20 mouse cellular contexts compared by ENCODE assay signal in the genomic region with DNA sequence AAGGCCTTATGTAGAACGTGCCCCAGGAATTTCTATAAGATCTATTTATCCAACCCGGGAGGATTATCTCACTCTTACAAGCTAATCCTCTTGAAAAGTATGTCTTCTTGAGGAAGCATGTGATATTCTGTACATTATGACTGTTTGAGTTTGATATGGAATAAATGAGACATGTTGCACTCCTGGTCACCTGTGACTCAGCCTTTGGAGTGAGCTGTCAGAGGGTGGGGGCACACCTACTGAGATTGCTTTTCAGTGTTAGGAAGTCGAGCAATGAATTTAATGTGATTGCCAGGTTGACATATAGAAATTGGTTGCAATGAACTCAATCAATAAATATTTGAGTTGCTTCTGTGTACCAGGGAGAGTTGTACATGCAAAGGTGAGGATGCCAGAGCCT.
DNase-seq lines count a peak whose midpoint lies in the region; ATAC-seq and TF ChIP-seq lines count a peak whose summit lies in the region.
"Had no signal": no experiment of that assay in that cellular context is flagged by ENCODE, and none has a peak within 500 bp of the region (broad histone marks: within the 10 kb centered on the region; RNA-seq: fewer than 3 reads in every experiment).

No protein-coding gene starts in this region.

- H3K4me2 ChIP-seq in stomach, postnatal 0 days (replicated peaks; ENCODE audit: low read depth) = no peak overlapping the region

- no peak overlapping the region for H3K9ac ChIP-seq in stomach, postnatal 0 days (ENCODE audit: low read length)

- DNase-seq in 3T3-L1 (ENCODE audit: low read depth, low spot score) = peak; percentile 20
- DNase-seq in stomach, postnatal 0 days (ENCODE audit: low spot score) = peak; percentile 38
- DNase-seq in liver = no peak
- DNase-seq in embryo, embryonic 11 days = no peak
- DNase-seq: adrenal gland, adult 2 months; adrenal gland, adult 8-10 months; adrenal gland, postnatal 10 days; adrenal gland, postnatal 14 days; adrenal gland, postnatal 25 days; adrenal gland, postnatal 36 days; B cell, adult 2 months; cerebellum, adult 11 months; cerebellum, adult 11-12 months; cerebellum, adult 18-20 months; cerebellum, adult 2 months had no signal

- TF ChIP-seq CTCF in stomach, postnatal 0 days (IDR thresholded peaks at IDR 0.05; ENCODE audit: low read depth) = no peak

- TF ChIP-seq EP300 in stomach, postnatal 0 days (optimal IDR thresholded peaks at IDR 0.05) = no peak

- peak; percentile 91 for ATAC-seq in stomach, postnatal 0 days (ENCODE audit: low FRiP score, low TSS enrichment)
- ATAC-seq: activated CD4-positive, CD25-positive, alpha-beta regulatory T cell, adult 4 months; CD4-positive, CD25-positive, alpha-beta regulatory T cell, adult 4 months; Patski had no signal

- no peak overlapping the region for H3K27ac ChIP-seq in stomach, postnatal 0 days (replicated peaks)

- H3K36me3 ChIP-seq in stomach, postnatal 0 days (ENCODE audit: control insufficient read depth, insufficient read depth, low read length) = no peaks in the 10 kb centered on the region
- H3K36me3 ChIP-seq: G1E had no signal

- H3K4me3 ChIP-seq in stomach, postnatal 0 days (ENCODE audit: low read depth, low read length) = no peak overlapping the region

- no peaks in the 10 kb centered on the region for H3K9me3 ChIP-seq in stomach, postnatal 0 days (ENCODE audit: control insufficient read depth, low read length)
- H3K9me3 ChIP-seq: G1E had no signal

- H3K4me1 ChIP-seq in stomach, postnatal 0 days (replicated peaks; ENCODE audit: control insufficient read depth, insufficient read depth) = no peaks in the 10 kb centered on the region

- 50% methylated on average over 3 of the region's 3 CpGs for WGBS in stomach, postnatal 0 days

- no peaks in the 10 kb centered on the region for H3K27me3 ChIP-seq in stomach, postnatal 0 days (ENCODE audit: control insufficient read depth, insufficient read depth, low read length)
- H3K27me3 ChIP-seq: CH12.LX, Patski had no signal

Comparison
In these comparisons a context has a peak if more than half of its experiments do, and no peak if none do; other contexts are left out.
1. DNase-seq: peak in 3T3-L1 (single experiment) and stomach, postnatal 0 days (single experiment); none in liver (single experiment) and embryo, embryonic 11 days (single experiment).